Mouse (Mus musculus) Muller cell, postnatal 12 days (primary cell): Measurements from ENCODE around the gene Alb.

Source experiments
- DNase-seq: peaks from one replicate; pipeline ENCODE4 v3.0.0-alpha.2; 2015; ENCODE audit errors: inconsistent ontology term

Alb gene

DNA sequence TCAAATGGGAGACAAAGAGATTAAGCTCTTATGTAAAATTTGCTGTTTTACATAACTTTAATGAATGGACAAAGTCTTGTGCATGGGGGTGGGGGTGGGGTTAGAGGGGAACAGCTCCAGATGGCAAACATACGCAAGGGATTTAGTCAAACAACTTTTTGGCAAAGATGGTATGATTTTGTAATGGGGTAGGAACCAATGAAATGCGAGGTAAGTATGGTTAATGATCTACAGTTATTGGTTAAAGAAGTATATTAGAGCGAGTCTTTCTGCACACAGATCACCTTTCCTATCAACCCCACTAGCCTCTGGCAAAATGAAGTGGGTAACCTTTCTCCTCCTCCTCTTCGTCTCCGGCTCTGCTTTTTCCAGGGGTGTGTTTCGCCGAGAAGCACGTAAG is at the start of gene Alb:
TSS of gene Alb (plus strand) at position 279 of the 400 bp plus-strand sequence.
- DNase-seq = no peak

DNA sequence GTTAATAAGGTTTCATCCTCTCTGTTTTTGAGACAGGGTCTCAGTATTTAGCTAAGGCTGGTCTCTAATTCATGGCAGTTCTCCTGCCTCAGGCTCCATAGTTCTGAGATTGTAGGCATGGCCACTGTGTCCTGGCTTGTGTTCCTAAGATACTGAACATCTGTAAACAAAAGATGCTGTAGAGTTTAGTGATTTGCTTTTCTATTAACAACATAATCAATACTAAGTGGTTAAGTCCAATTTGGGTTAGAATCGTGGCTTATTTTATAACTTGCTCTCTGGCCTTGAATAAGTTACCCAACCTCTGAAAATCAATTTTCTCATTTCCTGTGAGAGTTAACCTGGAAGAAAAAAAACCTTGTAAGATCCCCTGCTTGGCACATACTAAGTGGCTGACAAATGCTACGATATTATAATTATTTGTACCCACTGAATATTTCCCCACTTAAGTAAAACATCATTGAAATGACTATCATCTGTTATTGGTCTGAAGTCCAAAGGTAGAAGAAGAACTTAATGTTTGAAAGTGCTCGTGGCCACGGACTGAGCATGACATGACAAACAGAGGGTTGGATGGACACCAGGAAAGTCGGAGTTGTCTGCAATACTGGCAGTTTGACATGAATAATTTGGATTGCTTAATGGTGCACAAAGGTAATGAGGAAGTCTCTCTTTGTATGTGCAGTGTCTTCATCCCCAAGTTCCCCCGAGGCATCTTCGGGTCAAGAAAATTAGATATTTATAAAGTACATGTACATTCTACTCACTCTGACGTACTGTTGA is 46.4 kb upstream of the Alb start:
- DNase-seq = no peak

DNA sequence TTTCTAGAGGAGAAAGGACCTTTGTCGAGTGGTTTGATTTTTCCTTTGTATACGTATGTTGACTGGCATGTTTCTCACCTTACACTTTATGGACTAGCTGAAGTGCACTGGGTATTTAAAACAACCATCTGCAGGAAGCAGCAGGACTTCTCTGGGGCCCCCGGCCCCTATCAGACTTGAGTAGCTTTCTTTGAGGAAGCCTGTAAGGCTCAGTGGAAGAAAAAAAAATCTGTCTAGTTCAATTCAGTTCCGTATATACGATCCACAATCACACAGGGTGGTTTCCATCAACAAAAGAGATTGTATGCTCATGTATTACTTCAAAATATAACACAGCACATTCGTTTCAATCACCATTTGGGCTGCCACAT is 45.8 kb upstream of the Alb start:
- DNase-seq = no peak

DNA sequence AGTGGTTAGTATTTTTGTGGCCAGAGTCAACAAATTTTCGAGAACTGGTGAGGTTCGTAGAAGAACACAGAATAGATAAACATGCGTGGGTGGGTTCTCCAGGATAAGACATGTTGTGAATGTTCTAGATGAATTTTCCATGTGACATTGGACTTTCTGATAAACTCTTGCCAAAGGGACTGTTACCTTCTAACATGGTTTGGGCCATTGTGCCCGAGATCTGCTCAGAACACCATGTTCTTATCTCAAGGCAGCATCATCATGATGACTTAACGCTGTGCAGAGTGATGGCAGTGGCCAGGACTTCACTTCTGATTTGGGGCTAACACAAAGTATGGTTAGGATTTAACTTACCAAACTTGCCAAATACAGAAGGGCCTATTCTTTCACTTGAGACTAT is 36.1 kb upstream of the Alb start:
- DNase-seq = no peak

DNA sequence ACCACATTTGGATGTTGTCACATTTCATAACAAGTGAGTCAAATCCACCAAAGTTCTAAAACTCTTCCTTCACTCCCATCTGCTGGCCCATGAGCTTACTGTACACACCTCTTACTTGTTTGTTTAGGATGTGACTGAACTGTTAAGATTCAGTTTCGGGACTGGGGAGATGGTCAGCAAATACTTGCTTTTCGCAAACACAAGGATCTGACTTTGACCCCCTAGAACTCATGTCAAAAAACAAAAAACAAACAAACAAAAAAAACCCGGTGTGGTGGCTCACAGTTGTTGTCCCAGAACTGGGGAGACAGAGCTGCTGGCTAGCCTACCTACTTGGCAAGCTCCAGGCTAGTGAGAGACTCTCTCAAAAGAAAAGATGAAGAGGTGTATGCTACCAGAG is 35.5 kb upstream of the Alb start:
- no peak for DNase-seq

DNA sequence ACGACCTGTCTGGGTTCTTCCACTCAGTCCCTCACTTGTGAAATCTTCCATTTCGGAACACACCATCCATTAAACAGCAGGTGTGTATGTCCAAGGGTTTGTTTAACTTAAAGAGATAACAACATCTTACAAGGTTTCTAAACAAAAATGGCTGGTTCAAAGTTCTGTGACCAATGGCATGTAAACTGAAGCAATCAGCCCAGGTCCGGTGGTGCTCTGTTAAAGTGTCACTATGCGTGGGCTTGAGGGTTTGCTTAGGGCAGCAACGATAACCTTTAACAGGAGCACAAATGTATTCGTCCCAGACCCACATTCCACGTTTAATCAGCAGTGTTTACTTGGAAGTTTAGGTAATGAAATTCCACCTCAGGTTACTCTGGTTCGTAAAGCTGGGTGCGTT is 29.6 kb upstream of the Alb start:
- no peak for DNase-seq

DNA sequence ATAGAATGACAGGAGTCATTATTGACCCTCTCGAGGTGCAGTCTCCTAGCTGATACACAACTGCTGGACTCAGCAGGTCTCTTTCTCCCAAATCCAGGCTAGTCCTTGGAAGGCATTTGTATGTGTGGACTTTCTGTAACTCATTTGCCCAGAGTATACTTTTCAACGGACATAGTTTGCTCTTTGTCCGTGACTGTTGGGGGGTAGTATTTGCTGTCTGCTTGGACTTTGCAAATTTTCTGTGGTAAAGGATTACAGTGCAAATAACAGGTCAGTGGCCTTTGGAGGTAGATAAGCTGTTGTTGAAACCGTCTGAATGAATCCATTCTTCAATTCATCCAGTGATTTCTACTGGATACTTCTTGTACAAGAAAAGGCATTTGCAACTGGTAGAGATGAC is 21.5 kb upstream of the Alb start:
- no peak for DNase-seq

DNA sequence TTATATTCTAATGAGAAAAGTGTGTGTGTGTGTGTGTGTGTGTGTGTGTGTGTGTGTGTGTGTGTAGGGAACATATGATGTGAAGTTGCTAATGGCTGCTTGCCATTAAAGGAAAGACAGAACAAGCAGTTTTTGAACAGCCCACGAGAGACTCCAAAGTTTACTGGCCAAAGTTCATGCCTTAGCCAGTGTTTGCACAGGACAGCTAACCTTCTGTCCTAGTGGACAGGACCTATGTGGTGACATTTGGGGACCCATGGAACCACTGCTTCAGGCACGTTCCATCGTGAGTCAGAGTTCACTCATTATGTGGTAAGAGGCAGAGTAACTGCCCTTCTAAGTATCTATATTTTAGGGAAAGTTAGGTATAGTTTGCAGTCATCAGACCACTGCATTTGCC is 13.1 kb upstream of the Alb start:
- DNase-seq = no peak

DNA sequence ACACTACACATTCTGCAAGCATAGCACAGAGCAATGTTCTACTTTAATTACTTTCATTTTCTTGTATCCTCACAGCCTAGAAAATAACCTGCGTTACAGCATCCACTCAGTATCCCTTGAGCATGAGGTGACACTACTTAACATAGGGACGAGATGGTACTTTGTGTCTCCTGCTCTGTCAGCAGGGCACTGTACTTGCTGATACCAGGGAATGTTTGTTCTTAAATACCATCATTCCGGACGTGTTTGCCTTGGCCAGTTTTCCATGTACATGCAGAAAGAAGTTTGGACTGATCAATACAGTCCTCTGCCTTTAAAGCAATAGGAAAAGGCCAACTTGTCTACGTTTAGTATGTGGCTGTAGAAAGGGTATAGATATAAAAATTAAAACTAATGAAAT is 10.7 kb upstream of the Alb start:
- DNase-seq = no peak

DNA sequence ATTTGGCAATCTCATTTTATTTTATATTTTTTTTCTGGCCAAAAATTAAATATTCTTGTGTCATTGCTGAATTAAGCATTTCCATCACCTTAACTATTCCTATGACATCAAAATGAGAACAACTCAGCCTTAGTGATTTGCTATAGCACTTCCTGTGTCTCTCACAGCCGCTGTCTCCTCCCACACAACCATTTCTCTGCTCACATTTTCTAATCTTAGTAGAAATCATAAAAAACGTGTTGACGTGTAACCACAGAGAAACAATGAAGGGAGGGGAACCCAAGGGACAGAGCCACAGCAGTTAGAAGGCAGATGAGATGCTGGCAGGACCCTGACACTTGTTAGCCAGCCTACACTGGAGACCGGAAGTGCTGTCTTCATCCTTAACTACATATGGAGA is 8.0 kb upstream of the Alb start:
- no peak for DNase-seq

DNA sequence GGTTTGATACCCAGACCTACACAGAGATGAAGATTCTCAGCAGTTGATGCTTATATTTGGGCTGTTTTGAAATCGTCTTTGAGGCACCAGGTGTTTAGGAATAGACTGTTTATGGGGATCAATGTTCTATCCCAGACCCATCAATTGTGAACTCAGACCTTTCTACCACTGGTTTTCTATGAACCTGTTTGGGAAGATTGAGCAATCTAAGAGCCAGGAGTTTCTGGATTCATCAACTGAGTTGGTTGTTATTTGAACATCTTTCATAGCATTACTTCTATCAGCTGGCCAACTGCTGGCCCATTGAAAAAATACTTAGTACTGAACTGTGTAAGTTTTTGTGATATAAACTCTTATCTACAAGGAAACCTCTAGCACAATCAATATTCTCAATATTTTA is 3.5 kb upstream of the Alb start:
- DNase-seq = no peak

DNA sequence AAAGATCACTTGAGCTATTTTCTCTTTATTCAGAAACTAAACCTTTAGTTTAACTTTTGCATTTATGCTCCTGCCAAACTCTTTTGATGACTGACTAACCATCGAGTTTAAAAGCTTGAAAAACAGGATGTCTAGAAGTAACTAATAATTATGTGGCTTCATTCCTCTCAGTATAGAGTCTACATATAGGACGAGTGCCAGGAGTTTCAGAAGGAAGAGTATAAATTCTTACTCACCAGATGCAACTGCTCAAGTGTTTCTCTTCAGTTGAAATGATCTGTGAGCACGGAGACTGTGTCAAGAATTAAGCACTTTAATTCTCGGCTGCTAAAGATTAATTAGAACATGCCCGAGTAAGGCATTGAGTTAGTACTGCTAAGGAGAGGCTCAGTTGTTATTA is 2.0 kb upstream of the Alb start:
- DNase-seq = no peak

DNA sequence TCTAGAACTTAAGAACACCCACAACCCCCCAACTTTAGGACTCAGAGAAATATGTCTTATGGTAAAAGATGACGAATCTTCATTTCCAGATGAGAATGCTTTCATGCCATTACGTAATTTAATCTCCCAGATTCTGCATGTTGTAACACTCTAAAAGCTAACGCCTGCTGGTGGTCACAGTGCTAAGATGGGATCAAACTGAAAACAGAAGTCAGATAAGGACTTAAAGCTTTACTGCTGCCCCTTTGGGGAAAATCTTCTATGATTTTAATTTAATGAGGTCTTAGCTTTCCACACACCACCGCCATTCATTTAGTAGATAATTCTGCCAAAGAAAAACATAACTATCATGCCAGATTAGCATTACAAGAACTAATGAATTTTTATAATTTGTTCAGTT is 6.1 kb downstream of the Alb start:
- DNase-seq = no peak

DNA sequence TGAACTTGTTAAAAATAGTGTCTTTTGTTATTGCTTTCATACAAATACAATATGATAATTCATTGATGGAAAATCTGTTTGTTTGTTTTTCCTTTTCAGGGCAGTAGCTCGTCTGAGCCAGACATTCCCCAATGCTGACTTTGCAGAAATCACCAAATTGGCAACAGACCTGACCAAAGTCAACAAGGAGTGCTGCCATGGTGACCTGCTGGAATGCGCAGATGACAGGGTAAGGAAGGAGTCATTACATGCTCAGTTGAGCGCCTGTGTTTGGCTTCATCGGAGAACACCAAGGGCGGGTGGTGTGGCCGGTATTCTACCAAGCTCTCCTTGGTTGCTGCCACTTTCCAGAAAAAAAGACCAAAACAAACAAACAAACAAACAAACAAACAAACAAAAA is 6.5 kb downstream of the Alb start:
- peak; percentile 73 for DNase-seq

DNA sequence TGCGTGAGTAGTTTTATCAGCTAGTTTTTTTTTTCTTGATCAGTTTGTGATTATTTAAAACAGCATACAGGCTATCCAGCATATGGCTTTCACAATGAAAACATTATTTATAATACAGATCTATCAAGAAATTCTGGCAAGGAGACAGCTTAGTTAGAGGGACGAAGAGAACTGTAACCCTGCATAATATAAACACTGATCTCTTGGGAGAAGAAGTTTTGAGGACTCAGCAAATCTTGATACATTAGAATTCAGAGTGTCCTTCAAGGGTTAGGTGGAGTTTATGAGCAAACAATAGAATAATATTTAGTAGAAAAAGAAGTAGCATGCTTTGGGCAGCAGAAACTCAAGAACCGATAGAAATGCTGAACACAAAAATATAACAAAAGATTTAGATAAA is 10.1 kb downstream of the Alb start:
- no peak for DNase-seq

DNA sequence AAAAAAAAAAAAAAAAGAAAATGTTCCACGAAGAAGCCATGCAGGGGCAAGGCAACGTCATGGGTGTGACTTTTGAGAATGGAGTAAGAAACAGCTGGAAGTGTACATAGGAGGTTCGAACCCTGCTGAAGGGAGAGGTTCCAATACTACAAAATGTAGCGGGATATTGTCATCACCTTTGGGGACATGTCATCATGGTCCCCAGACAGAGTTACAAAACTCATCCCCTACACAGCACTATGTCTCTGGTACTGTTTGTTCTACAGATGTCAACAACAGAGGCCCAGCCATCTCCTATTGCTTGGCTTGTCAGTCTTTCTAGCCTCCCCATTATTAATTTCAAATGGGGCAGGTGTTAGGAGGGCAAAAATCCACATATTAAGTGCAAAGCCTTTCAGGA is 13.2 kb downstream of the Alb start:
- no peak for DNase-seq

DNA sequence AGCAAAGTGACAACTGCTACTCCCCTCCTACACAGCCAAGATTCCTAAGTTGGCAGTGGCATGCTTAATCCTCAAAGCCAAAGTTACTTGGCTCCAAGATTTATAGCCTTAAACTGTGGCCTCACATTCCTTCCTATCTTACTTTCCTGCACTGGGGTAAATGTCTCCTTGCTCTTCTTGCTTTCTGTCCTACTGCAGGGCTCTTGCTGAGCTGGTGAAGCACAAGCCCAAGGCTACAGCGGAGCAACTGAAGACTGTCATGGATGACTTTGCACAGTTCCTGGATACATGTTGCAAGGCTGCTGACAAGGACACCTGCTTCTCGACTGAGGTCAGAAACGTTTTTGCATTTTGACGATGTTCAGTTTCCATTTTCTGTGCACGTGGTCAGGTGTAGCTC is 13.7 kb downstream of the Alb start:
- no peak for DNase-seq

DNA sequence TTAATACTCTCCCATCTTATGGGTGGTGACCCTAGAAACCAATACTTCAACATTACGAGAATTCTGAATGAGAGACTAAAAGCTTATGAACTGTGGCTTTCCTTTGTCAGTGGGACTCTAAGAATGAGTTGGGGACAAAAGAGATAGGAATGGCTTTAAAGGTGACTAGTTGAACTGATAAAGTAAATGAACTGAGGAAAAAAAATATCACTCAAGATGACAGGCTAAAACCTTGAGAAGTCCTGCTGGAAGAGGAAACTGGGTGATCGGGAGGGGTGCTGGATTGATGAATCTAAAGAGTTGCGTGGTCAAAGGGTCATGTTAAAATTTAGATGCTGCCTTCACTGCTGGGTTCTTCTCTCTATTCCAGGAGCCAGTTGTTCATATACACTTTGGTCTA is 16.0 kb downstream of the Alb start:
- no peak for DNase-seq

DNA sequence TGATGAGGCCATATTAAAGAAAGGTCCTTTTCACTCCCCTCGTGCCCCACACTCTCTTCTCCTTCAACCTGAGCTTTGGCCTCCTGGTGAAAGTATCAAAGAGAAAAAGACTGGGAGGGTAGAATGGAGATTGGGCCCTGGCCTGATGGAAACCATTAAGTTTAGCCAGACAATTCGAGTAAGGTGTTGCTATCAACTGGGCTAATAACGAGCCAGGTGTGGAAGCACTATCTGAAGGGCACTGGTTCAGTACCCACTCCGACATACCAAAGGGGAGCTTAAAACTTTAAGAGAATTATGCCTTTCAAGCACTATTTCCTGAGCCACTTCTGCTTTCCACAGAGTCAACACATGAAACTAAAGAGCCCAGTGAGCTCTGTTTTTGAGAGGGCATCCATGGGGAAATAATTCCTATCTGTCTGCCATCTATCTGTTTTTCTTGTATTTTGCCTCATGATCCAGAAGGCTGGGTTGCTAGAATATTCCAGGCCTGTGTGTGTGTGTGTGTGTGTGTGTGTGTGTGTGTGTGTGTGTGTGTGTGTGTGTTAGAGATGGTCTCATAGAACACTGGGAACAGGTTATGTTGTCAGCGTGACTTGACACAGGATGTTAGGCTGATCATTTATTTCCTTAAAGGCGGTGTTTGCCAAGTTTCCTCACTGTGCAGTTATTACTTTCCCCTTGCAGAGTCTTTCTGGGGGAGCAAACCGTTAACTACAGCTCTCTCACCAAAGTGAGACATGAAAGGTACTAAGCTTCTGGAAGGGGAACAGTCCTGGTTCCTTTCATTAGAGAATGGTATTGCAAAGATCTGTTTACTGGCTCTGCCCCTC is 16.8 kb downstream of the Alb start:
- no peak for DNase-seq

DNA sequence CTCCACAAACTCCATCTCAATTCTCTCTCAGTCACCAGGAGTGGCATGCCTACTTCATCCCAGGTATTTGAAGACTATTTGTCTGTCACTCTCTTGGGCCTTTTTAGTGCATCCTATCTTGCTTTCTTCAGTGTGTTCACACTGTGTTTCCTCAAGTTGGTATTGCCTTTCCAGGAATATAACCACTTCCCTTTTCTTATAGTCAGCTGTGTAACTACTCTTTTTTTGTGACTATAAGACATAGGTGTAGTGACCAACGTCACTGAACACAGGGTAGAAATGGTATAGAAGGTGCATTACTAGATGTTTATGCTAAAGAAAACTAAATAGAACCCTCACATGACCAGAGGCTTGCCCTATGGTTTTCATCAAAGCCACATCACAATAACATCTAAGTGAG is 18.2 kb downstream of the Alb start:
- no peak for DNase-seq

DNA sequence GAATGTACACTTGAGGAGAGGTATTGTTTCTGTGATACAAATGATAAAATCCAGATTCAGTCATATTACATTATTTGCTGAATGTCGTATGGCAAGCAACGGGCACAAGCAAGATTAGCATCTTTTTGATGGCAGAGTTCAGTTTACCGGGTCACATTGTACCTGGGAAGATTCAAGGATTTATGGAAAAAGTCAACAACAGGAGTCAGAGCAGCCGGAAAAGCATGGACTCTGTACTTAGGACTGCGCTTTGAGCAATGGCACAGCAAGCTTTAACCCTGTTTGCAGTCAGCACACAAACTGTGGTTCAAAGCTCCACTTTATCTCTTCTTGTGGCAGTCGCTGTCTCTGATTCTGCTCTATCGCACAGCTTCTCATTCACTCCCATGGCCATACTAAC is 24.9 kb downstream of the Alb start:
- DNase-seq = no peak

DNA sequence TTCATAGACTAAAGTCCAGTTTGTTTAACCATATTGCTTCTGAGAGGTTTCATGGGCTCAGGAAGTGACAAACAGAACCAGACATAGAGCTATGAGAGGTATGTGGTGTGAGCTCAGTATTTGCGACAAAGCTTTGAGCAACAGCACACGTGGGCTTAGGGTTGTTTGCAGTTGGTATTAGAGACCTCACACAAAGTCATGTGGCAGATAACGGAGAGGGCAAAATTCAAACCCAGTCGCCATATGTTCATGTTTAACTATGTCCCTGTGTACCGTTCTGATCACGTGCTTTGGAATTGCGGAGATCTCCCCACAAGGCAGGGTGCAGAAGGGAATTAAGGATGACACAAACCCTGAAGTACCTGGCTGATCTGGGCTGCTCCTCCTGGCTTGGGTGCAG is 27.6 kb downstream of the Alb start:
- DNase-seq = no peak

DNA sequence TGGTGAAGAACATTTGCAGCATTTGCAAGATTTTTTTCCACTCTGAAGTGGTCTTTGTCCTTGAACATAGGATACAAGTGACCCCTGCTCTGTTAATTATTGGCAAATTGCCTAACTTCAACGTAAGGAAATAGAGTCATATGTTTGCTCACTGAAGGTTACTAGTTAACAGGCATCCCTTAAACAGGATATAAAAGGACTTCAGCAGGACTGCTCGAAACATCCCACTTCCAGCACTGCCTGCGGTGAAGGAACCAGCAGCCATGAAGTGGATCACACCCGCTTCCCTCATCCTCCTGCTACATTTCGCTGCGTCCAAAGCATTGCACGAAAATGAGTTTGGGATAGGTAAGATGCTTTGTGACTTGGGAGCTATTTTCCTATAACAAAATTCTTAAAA is 29.8 kb downstream of the Alb start, which contains the start of gene Afp:
TSS of gene Afp (plus strand) at position 220 of the 400 bp plus-strand sequence.
- no peak for DNase-seq
